Mouse (Mus musculus): ENCODE results near the gene Nfam1.

Nfam1 gene

GRCm38 (mm10) chr15:82959151-82959550, 74.0 kb downstream of the Nfam1 start:
- no peak for DNase-seq (ENCODE audit: low spot score)

DNA sequence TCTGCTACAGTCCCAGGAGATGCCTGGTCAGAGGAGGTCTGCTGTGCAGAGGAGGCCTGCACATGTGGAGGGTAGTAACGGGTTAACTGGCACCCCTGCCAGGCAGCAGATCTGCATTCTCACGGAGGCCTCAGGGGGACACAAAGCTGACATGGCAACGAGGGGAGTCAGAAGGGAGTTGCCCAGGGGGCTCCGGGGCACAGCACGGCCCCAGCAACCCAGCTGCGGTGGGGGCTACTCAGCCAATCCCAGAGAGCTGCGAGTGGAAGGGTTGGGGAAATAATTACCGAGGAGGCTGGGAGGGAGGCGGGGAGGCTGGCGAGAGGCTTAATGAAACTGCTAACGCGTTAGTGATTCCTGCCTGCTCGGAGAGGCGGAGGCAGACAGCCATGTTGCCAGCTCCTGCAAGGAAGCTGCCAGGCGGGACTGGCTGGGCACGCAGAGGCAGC, 74.8 kb downstream of the Nfam1 start:
- no peak for DNase-seq (ENCODE audit: low spot score)

GRCm38 (mm10) chr15:82956721-82957120, 76.4 kb downstream of the Nfam1 start:
- DNase-seq (ENCODE audit: low spot score) = no peak

GRCm38 (mm10) chr15:82956310-82956709, 76.8 kb downstream of the Nfam1 start:
- DNase-seq (ENCODE audit: low spot score) = no peak

DNA sequence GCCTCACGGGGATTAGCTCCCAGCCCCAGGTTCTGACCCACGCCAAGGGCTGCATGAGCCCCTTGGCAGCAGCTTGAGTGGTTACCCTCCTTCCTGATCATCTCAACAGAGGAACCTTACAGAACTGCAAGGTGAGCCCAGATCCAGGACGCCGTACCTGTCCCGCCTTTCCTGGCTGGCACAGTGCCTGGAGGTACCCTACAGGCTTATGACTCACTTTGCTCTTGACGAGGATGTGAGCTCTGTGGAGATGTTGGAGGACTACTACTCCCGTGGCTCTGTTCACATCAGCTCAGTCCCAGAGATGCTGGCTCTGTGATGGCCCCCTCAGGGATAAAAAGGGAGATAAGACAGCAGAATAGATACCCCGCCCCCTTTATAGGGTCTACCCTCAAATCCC, 77.8 kb downstream of the Nfam1 start:
- no peak for DNase-seq (ENCODE audit: low spot score)

GRCm38 (mm10) chr15:82954034-82954433, 79.1 kb downstream of the Nfam1 start:
- no peak for DNase-seq (ENCODE audit: low spot score)

- no peak for DNase-seq (ENCODE audit: low spot score)
These were observed 80.0 kb downstream of the Nfam1 start for GRCm38 (mm10) chr15:82953096-82953495.

DNA sequence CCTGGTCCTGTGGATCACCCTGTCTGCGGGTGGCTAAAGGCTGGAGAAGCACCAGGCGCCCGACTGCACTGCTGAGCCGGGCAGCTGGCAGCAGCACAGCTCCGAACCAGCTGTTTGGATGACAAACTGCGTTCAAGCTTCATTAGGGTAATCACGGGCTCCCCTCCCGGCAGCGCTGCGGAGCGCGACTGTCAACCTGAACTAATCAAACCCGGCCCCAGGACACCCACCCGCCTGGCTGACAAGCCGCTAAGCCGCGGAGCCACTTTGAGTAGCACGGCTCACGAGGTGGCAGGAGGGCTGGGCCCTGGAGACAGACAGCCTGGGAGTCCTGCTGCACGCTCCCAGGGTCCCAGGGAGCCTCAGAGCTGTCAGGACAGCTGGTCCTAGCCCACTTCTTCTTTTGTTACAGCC, 80.8 kb downstream of the Nfam1 start:
- no peak for DNase-seq (ENCODE audit: low spot score)

- no peak for DNase-seq (ENCODE audit: low spot score)
These were observed 82.9 kb downstream of the Nfam1 start for GRCm38 (mm10) chr15:82950246-82950645.

GRCm38 (mm10) chr15:82947431-82947830, 85.7 kb downstream of the Nfam1 start:
- no peak for DNase-seq (ENCODE audit: low spot score)

GRCm38 (mm10) chr15:82944479-82945195, 88.5 kb downstream of the Nfam1 start:
- no peak for DNase-seq (ENCODE audit: low spot score)

Data from layer of hippocampus, adult 9-10 months (tissue).